Mouse (Mus musculus) lung, postnatal 0 days (tissue): ENCODE results near the gene Pbx1. TPM values are rescaled to one million over a fixed set of nuclear protein-coding genes. Genes with fewer than 3 reads are reported as not detected.

Experiments used
- ATAC-seq: fragments of 200-750 bp; cut with Nextera tagmentation; 2 replicates; pipeline ENCODE4 v1.8.0; 2017; ENCODE audit warnings: moderate library complexity
- DNase-seq: peaks from one replicate; pipeline ENCODE4 v3.0.0-alpha.2; 2016; ENCODE audit warnings: low spot score
- H3K27ac ChIP-seq: fragments of 300-500 bp; sonication (generic); 2 replicates; pipeline ENCODE4 v1.5.1; 2014; ENCODE audit warnings: antibody characterized with exemption, mild to moderate bottlenecking, low read length, mixed read lengths
- H3K27me3 ChIP-seq: fragments of 300-500 bp; sonication (generic); replicated peaks from 2 replicates; pipeline ENCODE4 v1.6.1; 2014; ENCODE audit warnings: low read length, mixed read lengths; ENCODE audit not compliant: insufficient read depth
- H3K36me3 ChIP-seq: fragments of 300-500 bp; sonication (generic); 2 replicates; pipeline ENCODE4 v1.6.1; 2014; ENCODE audit warnings: low read length, mixed read lengths; ENCODE audit not compliant: insufficient read depth
- H3K4me1 ChIP-seq: fragments of 300-500 bp; sonication (generic); 2 replicates; pipeline ENCODE4 v1.6.1; 2014; ENCODE audit warnings: antibody characterized with exemption, low read depth, low read length, mixed read lengths; ENCODE audit not compliant: insufficient read depth
- H3K4me2 ChIP-seq: fragments of 300-500 bp; sonication (generic); replicated peaks from 2 replicates; pipeline ENCODE4 v1.6.1; 2014; ENCODE audit warnings: low read depth, mild to moderate bottlenecking, low read length, moderate library complexity, mixed read lengths
- H3K4me3 ChIP-seq: fragments of 300-500 bp; sonication (generic); 2 replicates; pipeline ENCODE4 v1.5.1; 2014; ENCODE audit warnings: low read depth, low read length
- H3K9ac ChIP-seq: fragments of 300-500 bp; sonication (generic); replicated peaks from 2 replicates; pipeline ENCODE4 v1.6.1; 2014; ENCODE audit warnings: low read depth, mild to moderate bottlenecking
- H3K9me3 ChIP-seq: fragments of 300-500 bp; sonication (generic); 2 replicates; pipeline ENCODE4 v1.6.1; 2016; ENCODE audit warnings: low read length, mixed read lengths
- CTCF ChIP-seq: IDR thresholded peaks from 2 replicates; pipeline ENCODE4 v1.5.1; 2016; ENCODE audit warnings: antibody characterized with exemption, mild to moderate bottlenecking
- EP300 ChIP-seq: IDR thresholded peaks from 2 replicates; pipeline ENCODE4 v1.6.1; 2016; ENCODE audit warnings: antibody characterized with exemption, mild to moderate bottlenecking, control low read depth
- WGBS: fragments of 180-500 bp; shearing (Covaris S2); extraction: QIAGEN DNeasy Blood & Tissue Kit; methylation state at CpG from one replicate; pipeline ENCODE4 v1.1.7; 2014; 5-methylcytosine and 5-hydroxymethylcytosine counted together
- polyA plus RNA-seq: library from polyadenylated mRNA; unstranded; fragments of >200 nt; fragmentation: Nextera tagmentation; extraction: Ambion mirVana; gene quantifications from 2 replicates; pipeline ENCODE4 v1.2.1, GENCODE M21; 2015

Pbx1 gene
- polyA plus RNA-seq, 1 experiment from 2014 or later = 23.9 TPM

- Histone ChIP-seq H3K27ac (no peak overlapping the region), H3K4me3 (no peak overlapping the region), H3K4me1 (no peaks in the 10 kb centered on the region; the same call in 1 of the 2 replicates), H3K4me2 (no peak overlapping the region), H3K9me3 (no peaks in the 10 kb centered on the region), H3K27me3 (no peaks in the 10 kb centered on the region), H3K9ac (no peak overlapping the region), H3K36me3 (no peaks in the 10 kb centered on the region)
- DNase-seq (no peak), ATAC-seq (no peak)
- TF ChIP-seq CTCF (no peak), EP300 (no peak)
- WGBS = 86% methylated on average over 5 of the region's 5 CpGs
Measured at GRCm38 (mm10) chr1:168236101-168236500, 196.0 kb downstream of the Pbx1 start.

DNA sequence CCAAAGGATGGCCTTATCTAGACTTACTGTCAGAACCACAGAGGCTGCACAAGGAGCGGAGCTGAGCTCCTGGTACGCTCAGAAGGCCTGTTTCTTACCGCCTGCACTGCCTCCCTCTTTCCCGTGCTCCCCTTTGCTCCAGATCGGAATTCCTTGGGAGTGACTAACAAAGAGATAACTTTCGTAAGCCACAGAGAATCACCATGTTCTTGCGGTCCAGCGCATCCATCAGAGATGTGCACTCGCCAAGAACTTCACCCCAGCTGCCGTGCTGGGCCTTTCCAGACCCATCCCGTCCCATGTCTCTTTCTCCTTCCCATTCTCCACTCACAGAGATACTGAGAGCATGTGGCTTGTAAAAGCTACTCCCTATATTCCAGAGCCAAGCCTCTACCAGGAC lies 197.7 kb downstream of the Pbx1 start:
- Histone ChIP-seq H3K9ac (no peak overlapping the region), H3K36me3 (no peaks in the 10 kb centered on the region), H3K4me1 (peaks cover 5% of the 10 kb centered on the region; the same call in 1 of the 2 replicates), H3K27ac (no peak overlapping the region), H3K4me3 (no peak overlapping the region), H3K4me2 (no peak overlapping the region), H3K9me3 (no peaks in the 10 kb centered on the region), H3K27me3 (no peaks in the 10 kb centered on the region)
- WGBS = 77% methylated on average over 11 of the region's 11 CpGs
- ATAC-seq (no peak), DNase-seq (no peak)
- TF ChIP-seq EP300 = no peak
- TF ChIP-seq CTCF = no peak

DNA sequence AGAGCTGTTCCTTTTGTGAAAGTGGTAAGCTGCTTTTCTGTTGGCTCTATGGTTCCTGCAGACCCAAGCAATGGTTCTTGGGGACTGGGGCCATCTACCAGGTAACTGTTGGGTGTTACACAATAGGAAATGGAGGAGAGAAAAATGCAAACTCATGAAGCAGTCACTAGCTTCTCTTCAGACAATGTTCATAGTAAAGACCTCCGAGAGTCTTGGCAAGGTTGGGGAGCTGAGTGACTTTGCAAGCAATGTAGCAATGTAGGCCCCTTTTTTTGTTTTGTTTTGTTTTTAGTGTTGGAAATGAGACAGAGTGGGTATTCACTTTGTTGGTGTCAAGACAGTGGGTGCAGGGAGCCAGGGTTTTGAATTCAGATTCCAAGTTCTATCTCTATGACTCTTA lies 198.9 kb downstream of the Pbx1 start:
- Histone ChIP-seq H3K4me1 (peaks cover 5% of the 10 kb centered on the region; the same call in 1 of the 2 replicates), H3K9ac (no peak overlapping the region), H3K27me3 (no peaks in the 10 kb centered on the region), H3K36me3 (no peaks in the 10 kb centered on the region), H3K4me3 (no peak overlapping the region), H3K9me3 (no peaks in the 10 kb centered on the region), H3K4me2 (no peak overlapping the region), H3K27ac (no peak overlapping the region)
- no peak for TF ChIP-seq EP300
- ATAC-seq = no peak
- DNase-seq = no peak
- WGBS = 69% methylated on average over 1 of the region's 1 CpGs

DNA sequence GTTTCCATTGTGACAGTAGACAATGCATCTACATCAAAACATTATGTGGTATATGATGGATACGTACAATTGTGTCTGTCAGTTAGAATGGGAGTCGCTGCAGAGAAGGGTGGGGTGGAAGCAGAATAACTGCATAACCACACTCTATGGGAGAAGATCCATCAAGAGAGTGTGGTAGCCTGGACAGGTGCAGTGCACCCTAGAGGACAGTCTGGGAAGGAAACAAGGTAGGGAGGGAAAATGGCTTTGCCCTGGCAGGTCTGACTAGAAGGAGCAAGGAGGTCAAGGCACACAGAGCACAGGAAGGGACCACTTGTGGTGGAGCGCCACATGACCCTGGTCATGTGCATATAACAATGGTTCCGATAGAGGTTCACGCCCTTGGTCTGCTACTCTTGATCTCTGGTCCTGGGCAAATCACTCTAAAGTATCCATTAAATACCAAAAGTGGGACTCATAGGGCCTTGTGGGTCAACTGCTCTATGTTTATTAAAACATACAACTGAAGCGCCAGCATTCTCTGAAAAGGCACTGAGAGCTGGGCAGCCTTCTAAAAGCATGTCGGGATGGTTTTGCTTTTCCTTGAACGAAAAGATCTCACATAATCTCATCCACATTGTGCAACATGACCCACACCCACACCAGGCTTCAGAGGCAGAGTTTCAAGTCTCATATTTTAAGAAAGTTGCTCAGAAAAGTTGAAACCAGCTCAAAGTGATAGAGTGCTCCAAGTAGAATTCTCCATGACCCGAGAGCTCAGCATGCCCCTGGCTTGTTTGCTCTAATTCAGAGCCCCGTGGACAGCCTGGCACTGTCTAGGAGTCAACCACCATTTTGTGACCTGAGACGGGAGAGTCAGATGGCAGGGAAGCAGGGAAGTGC lies 200.3 kb downstream of the Pbx1 start:
- Histone ChIP-seq H3K27me3 (no peaks in the 10 kb centered on the region), H3K36me3 (no peaks in the 10 kb centered on the region), H3K27ac (no peak overlapping the region), H3K9ac (no peak overlapping the region), H3K9me3 (no peaks in the 10 kb centered on the region), H3K4me2 (no peak overlapping the region), H3K4me1 (peaks cover 5% of the 10 kb centered on the region; the same call in 1 of the 2 replicates), H3K4me3 (no peak overlapping the region)
- TF ChIP-seq EP300 (no peak), CTCF (peak; percentile 27)
- ATAC-seq (no peak), DNase-seq (no peak)
- WGBS = 83% methylated on average over 11 of the region's 11 CpGs

DNA sequence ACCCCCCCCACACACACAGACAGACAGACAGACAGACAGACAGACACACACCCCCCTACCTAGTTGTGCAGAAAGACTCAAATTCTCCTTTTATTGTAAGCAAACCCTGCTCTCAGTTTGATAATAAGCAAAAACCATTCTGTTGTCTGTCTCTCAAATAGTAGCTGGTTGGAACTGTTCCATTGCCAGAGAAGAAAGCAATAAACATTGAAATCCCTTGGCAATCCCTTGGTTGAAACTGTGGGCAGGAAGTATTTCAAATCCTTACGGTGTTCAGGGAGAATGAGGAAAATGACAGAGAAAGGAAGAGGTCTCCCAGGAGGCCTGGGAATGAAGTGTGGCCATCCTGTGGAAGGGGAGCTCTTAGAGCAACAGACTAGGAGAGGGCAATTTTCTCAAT lies 201.2 kb downstream of the Pbx1 start:
- Histone ChIP-seq H3K27me3 (no peaks in the 10 kb centered on the region), H3K36me3 (no peaks in the 10 kb centered on the region), H3K27ac (no peak overlapping the region), H3K4me2 (no peak overlapping the region), H3K9ac (no peak overlapping the region), H3K4me1 (peaks cover 9% of the 10 kb centered on the region; the same call in 1 of the 2 replicates), H3K4me3 (no peak overlapping the region), H3K9me3 (no peaks in the 10 kb centered on the region)
- no peak for TF ChIP-seq EP300
- TF ChIP-seq CTCF = no peak
- ATAC-seq = no peak
- no peak for DNase-seq
- WGBS = 45% methylated on average over 1 of the region's 1 CpGs

DNA sequence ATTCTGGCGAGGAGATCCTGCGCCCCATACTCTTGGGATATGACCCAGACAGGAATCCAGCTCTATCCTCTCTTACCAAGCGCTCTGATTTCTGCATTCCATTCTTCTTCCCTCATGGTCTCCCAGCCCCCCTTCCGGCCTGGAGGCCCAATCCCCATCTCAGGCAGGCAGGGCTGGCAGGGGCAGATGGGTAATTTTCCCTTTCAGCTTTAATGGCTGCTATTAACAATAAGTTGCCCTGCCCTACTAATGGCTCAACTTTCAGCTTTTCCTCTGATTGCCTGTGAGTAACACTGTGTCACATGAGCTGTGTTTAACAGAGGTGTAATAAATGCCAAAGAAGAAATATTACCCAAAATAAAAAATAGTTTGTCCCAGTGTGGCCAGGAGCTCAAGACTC lies 201.9 kb downstream of the Pbx1 start:
- H3K4me1 ChIP-seq = peaks cover 9% of the 10 kb centered on the region; the same call in 1 of the 2 replicates
- no peak for DNase-seq

More for the DNA sequence above, 201.9 kb downstream of the Pbx1 start:
- TF ChIP-seq EP300 = no peak
- TF ChIP-seq CTCF = no peak
- Histone ChIP-seq H3K4me3 (no peak overlapping the region), H3K4me2 (no peak overlapping the region), H3K9me3 (no peaks in the 10 kb centered on the region), H3K27ac (no peak overlapping the region), H3K9ac (no peak overlapping the region), H3K36me3 (no peaks in the 10 kb centered on the region), H3K27me3 (no peaks in the 10 kb centered on the region)
- 67% methylated on average over 4 of the region's 4 CpGs for WGBS
- ATAC-seq = no peak
